Mouse (Mus musculus): ENCODE data around the gene Tgfb1i1. TPM values are rescaled to one million over a fixed set of nuclear protein-coding genes. Genes with fewer than 3 reads are reported as not detected.

Gene Tgfb1i1
- total and polyA plus RNA-seq, 3 experiments = 0.36 TPM; not detected in 2

DNA sequence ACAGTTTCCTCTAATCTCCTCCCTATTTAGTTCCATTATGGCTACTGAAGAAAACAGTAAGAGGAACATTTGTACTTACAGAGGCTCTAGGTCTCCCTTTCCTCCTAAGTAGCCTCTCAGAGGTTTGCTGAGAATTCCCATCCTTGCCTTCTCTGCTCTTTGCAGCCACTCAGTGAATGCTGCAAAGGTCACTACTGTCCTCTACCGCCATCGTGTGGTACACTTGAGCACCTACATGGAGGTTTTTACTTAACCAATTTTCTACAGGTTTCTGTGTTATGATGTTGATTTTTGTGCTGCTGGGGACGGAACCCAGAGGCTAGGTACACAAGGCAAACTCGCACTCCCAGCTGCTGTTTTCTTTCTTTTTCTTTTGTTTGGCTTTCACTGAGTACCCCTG is 38.4 kb upstream of the Tgfb1i1 start:
- Histone ChIP-seq H3K27ac (ENCODE audit: insufficient read depth, low read depth) (no peak overlapping the region), H3K4me1 (ENCODE audit: control insufficient read depth in 1 of 2, insufficient read depth in 2 of 2) (no peaks in the 10 kb centered on the region; a peak in 1 of 4 replicates), H3K36me3 (replicated peaks in 1 of 2; ENCODE audit: control insufficient read depth in 1 of 2, insufficient read depth in 1 of 2, low read length in 1 of 2) (no peaks in the 10 kb centered on the region), H3K4me2 (ENCODE audit: insufficient read depth, low read depth, poor library complexity, severe bottlenecking) (no peak overlapping the region), H3K27me3 (replicated peaks) (peaks cover 12% of the 10 kb centered on the region), H3K4me3 (replicated peaks in 1 of 3; ENCODE audit: low read depth in 2 of 3, low read length in 2 of 3, poor library complexity in 1 of 3) (no peak overlapping the region), H3K9ac (ENCODE audit: insufficient read depth, low read depth) (no peak overlapping the region), H3K9me3 (replicated peaks; ENCODE audit: low read length) (no peaks in the 10 kb centered on the region), H3K79me2 (replicated peaks; ENCODE audit: control insufficient read depth, extremely low read depth, insufficient read depth, poor library complexity, severe bottlenecking) (no peaks in the 10 kb centered on the region)
- TF ChIP-seq NELFE (IDR thresholded peaks at IDR 0.05; ENCODE audit: low read depth, low read length) (peak; percentile 37; the same call in 1 of the 2 replicates), JUND (conservative IDR thresholded peaks at IDR 0.05; ENCODE audit: low read depth, low read length) (no peak), ZC3H11A (IDR thresholded peaks at IDR 0.05; ENCODE audit: low read depth, low read length) (peak; percentile 85), MYC (IDR thresholded peaks at IDR 0.05; ENCODE audit: low read depth, low read length) (no peak), IRF4 (IDR thresholded peaks at IDR 0.05; ENCODE audit: low read depth, low read length) (peak; percentile 32; the same call in 1 of the 2 replicates), SMC3 (IDR thresholded peaks at IDR 0.05; ENCODE audit: low read depth, low read length) (peak; percentile 97), CTCF (conservative IDR thresholded peaks at IDR 0.05 in 1 of 2, IDR thresholded peaks at IDR 0.05 in 1 of 2; ENCODE audit: low read depth in 2 of 2, low read length in 2 of 2) (peak; percentile 80 to 97), RAD21 (IDR thresholded peaks at IDR 0.05; ENCODE audit: low read depth, low read length) (no peak; the same call in none of the 2 replicates), TCF12 (IDR thresholded peaks at IDR 0.05; ENCODE audit: low read depth, low read length) (0 out of 2 replicates have a peak, but pooled peaks have one; percentile 35)
- in situ Hi-C loops (cut with MboI; ENCODE audit: low pct_ligation_motif_present, low pct_unique_long_range_greater_than_20kb, low sequenced_read_pairs) (loop anchor here (10.0 kb wide), 1 partner anchor 213 kb away; the partner anchor contains the start of gene Pycard), dilution Hi-C loops (cut with MboI; ENCODE audit: extremely low pct_ligation_motif_present, extremely low pct_unique_long_range_greater_than_20kb, low sequenced_read_pairs) (no loop called here)
- peak; percentile 72 for DNase-seq (ENCODE audit: extremely low read depth)

DNA sequence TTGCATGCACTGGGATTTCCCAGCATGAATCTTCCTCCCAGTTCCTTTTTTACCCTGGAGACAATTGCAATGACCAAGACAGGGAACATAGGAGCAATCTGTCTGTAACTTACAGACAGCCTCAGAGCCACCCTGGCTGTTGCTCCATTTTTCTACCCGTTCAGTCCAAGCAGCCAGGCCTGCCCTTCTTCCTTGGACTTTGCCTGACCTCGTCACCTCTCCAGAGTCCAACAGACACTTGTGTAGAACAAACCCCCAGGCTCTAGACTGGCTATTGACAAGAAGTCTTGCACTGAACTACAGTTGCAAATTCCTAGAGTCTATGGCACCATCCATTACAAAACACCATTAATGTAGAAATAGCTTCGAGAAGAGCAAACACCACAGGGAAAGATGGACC is 36.8 kb upstream of the Tgfb1i1 start:
- in situ Hi-C loops (cut with MboI; ENCODE audit: low pct_ligation_motif_present, low pct_unique_long_range_greater_than_20kb, low sequenced_read_pairs) = loop anchor here (10.0 kb wide), 1 partner anchor 215 kb away; the partner anchor contains the start of gene Pycard
- H3K27me3 ChIP-seq (replicated peaks) = peaks cover 8% of the 10 kb centered on the region
- dilution Hi-C loops (cut with MboI; ENCODE audit: extremely low pct_ligation_motif_present, extremely low pct_unique_long_range_greater_than_20kb, low sequenced_read_pairs) = no loop called here

DNA sequence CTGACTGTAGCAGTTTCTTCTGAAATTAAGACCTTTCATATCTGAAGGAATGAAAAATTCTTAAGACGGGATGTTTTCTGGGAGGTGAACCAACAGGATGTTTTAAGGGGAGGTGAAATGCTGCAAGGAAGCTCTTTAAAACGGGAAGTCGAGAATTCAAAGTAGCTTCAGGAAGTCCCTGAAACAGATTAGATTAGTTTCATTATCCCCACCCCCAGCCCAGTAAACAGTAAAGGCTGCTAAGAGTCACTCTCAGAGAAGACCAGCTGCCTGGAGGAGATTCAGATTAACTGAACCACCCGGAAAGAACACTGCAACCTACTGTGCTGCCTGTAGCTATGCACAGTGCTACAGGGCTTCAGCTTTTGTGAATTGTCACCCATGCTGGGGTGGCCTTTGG is 26.7 kb upstream of the Tgfb1i1 start:
- Histone ChIP-seq H3K27me3 (replicated peaks) (peaks cover 6% of the 10 kb centered on the region), H3K79me2 (replicated peaks; ENCODE audit: control insufficient read depth, extremely low read depth, insufficient read depth, poor library complexity, severe bottlenecking) (no peaks in the 10 kb centered on the region), H3K36me3 (replicated peaks in 1 of 2; ENCODE audit: control insufficient read depth in 1 of 2, insufficient read depth in 1 of 2, low read length in 1 of 2) (no peaks in the 10 kb centered on the region), H3K4me1 (ENCODE audit: control insufficient read depth in 1 of 2, insufficient read depth in 2 of 2) (no peaks in the 10 kb centered on the region), H3K9ac (ENCODE audit: insufficient read depth, low read depth) (no peak overlapping the region), H3K9me3 (replicated peaks; ENCODE audit: low read length) (peaks cover 4% of the 10 kb centered on the region), H3K4me2 (ENCODE audit: insufficient read depth, low read depth, poor library complexity, severe bottlenecking) (no peak overlapping the region), H3K27ac (ENCODE audit: insufficient read depth, low read depth) (no peak overlapping the region), H3K4me3 (replicated peaks in 1 of 3; ENCODE audit: low read depth in 2 of 3, low read length in 2 of 3, poor library complexity in 1 of 3) (no peak overlapping the region)
- in situ Hi-C loops (cut with MboI; ENCODE audit: low pct_ligation_motif_present, low pct_unique_long_range_greater_than_20kb, low sequenced_read_pairs) = no loop called here
- TF ChIP-seq ZNF384 (IDR thresholded peaks at IDR 0.05; ENCODE audit: low read depth, low read length) = no peak
- TF ChIP-seq UBTF (IDR thresholded peaks at IDR 0.05; ENCODE audit: low read depth, low read length) = no peak
- no peak for TF ChIP-seq NELFE (IDR thresholded peaks at IDR 0.05; ENCODE audit: low read depth, low read length)
- no peak for TF ChIP-seq USF2 (conservative IDR thresholded peaks at IDR 0.05; ENCODE audit: low read depth, low read length)
- TF ChIP-seq JUN (IDR thresholded peaks at IDR 0.05; ENCODE audit: insufficient read depth, low read depth, low read length) = no peak
- TF ChIP-seq SIN3A (IDR thresholded peaks at IDR 0.05; ENCODE audit: low read length) = no peak
- TF ChIP-seq PAX5 (IDR thresholded peaks at IDR 0.05; ENCODE audit: low read length) = no peak
- TF ChIP-seq TBP (conservative IDR thresholded peaks at IDR 0.05; ENCODE audit: low read depth, low read length) = no peak
- TF ChIP-seq MEF2A (IDR thresholded peaks at IDR 0.05; ENCODE audit: borderline replicate concordance, low read depth, low read length) = no peak
- no peak for TF ChIP-seq MAFK (IDR thresholded peaks at IDR 0.05; ENCODE audit: insufficient replicate concordance, low read length)
- no peak for TF ChIP-seq RAD21 (IDR thresholded peaks at IDR 0.05; ENCODE audit: low read depth, low read length)
- TF ChIP-seq MAZ (IDR thresholded peaks at IDR 0.05; ENCODE audit: low read depth, low read length) = no peak
- TF ChIP-seq RCOR1 (conservative IDR thresholded peaks at IDR 0.05; ENCODE audit: low read depth, low read length) = no peak
- no peak for TF ChIP-seq EP300 (IDR thresholded peaks at IDR 0.05; ENCODE audit: low read length)
- dilution Hi-C loops (cut with MboI; ENCODE audit: extremely low pct_ligation_motif_present, extremely low pct_unique_long_range_greater_than_20kb, low sequenced_read_pairs) = no loop called here
- DNase-seq (ENCODE audit: extremely low read depth) = no peak

More for the DNA sequence above, 36.8 kb upstream of the Tgfb1i1 start:
- Histone ChIP-seq H3K79me2 (replicated peaks; ENCODE audit: control insufficient read depth, extremely low read depth, insufficient read depth, poor library complexity, severe bottlenecking) (no peaks in the 10 kb centered on the region), H3K9me3 (replicated peaks; ENCODE audit: low read length) (no peaks in the 10 kb centered on the region), H3K4me3 (replicated peaks in 1 of 3; ENCODE audit: low read depth in 2 of 3, low read length in 2 of 3, poor library complexity in 1 of 3) (no peak overlapping the region), H3K4me1 (ENCODE audit: control insufficient read depth in 1 of 2, insufficient read depth in 2 of 2) (no peaks in the 10 kb centered on the region; a peak in 1 of 4 replicates), H3K9ac (ENCODE audit: insufficient read depth, low read depth) (no peak overlapping the region), H3K36me3 (replicated peaks in 1 of 2; ENCODE audit: control insufficient read depth in 1 of 2, insufficient read depth in 1 of 2, low read length in 1 of 2) (no peaks in the 10 kb centered on the region), H3K27ac (ENCODE audit: insufficient read depth, low read depth) (no peak overlapping the region), H3K4me2 (ENCODE audit: insufficient read depth, low read depth, poor library complexity, severe bottlenecking) (no peak overlapping the region)
- TF ChIP-seq TCF12 (IDR thresholded peaks at IDR 0.05; ENCODE audit: low read depth, low read length) (no peak), SIN3A (IDR thresholded peaks at IDR 0.05; ENCODE audit: low read length) (no peak), RAD21 (IDR thresholded peaks at IDR 0.05; ENCODE audit: low read depth, low read length) (no peak), NELFE (IDR thresholded peaks at IDR 0.05; ENCODE audit: low read depth, low read length) (no peak)
- no peak for DNase-seq (ENCODE audit: extremely low read depth)

All from CH12.LX (cell line).